Mouse (Mus musculus) hindbrain, embryonic 11.5 days (tissue): ENCODE data around the gene Lsamp. TPM values are rescaled to one million over a fixed set of nuclear protein-coding genes. Genes with fewer than 3 reads are reported as not detected.

Source experiments
- ATAC-seq: fragments of 200-750 bp; cut with Nextera tagmentation; 2 replicates; pipeline ENCODE4 v1.8.0; 2017; ENCODE audit warnings: mild to moderate bottlenecking, moderate TSS enrichment, moderate library complexity; ENCODE audit not compliant: low FRiP score
- DNase-seq: peaks from one replicate; pipeline ENCODE4 v3.0.0-alpha.2; 2015; ENCODE audit warnings: low spot score
- H3K27ac ChIP-seq: fragments of 300-500 bp; sonication (generic); 2 replicates; pipeline ENCODE4 v1.5.1; 2014; ENCODE audit warnings: mild to moderate bottlenecking, low read depth, low read length
- H3K27me3 ChIP-seq: fragments of 300-500 bp; sonication (generic); 2 replicates; pipeline ENCODE4 v1.6.1; 2014; ENCODE audit warnings: mild to moderate bottlenecking, low read length, moderate library complexity, mixed read lengths; ENCODE audit not compliant: control insufficient read depth, insufficient read depth
- H3K36me3 ChIP-seq: fragments of 300-500 bp; sonication (generic); 2 replicates; pipeline ENCODE4 v1.6.1; 2014; ENCODE audit warnings: mild to moderate bottlenecking, low read length, moderate library complexity, mixed read lengths; ENCODE audit not compliant: control insufficient read depth, insufficient read depth
- H3K4me1 ChIP-seq: fragments of 300-500 bp; sonication (generic); replicated peaks from 2 replicates; pipeline ENCODE4 v1.6.1; 2014; ENCODE audit warnings: low read length, mixed read lengths; ENCODE audit not compliant: control insufficient read depth, insufficient read depth
- H3K4me2 ChIP-seq: fragments of 300-500 bp; sonication (generic); replicated peaks from 2 replicates; pipeline ENCODE4 v1.6.1; 2014; ENCODE audit warnings: mild to moderate bottlenecking, low read depth, low read length
- H3K4me3 ChIP-seq: fragments of 300-500 bp; sonication (generic); 2 replicates; pipeline ENCODE4 v1.5.1; 2014; ENCODE audit warnings: low read depth, low read length
- H3K9ac ChIP-seq: fragments of 300-500 bp; sonication (generic); 2 replicates; pipeline ENCODE4 v1.6.1; 2014; ENCODE audit warnings: low read depth, low read length
- H3K9me3 ChIP-seq: fragments of 300-500 bp; sonication (generic); 2 replicates; pipeline ENCODE4 v1.6.1; 2016; ENCODE audit warnings: low read length; ENCODE audit not compliant: control insufficient read depth
- WGBS: fragments of 180-500 bp; shearing (Covaris S2); extraction: QIAGEN DNeasy Blood & Tissue Kit; methylation state at CpG from one replicate; pipeline ENCODE4 v1.1.7; 2014; 5-methylcytosine and 5-hydroxymethylcytosine counted together
- polyA plus RNA-seq: library from polyadenylated mRNA; unstranded; fragments of >200 nt; fragmentation: Nextera tagmentation; extraction: Ambion mirVana; gene quantifications from 2 replicates; pipeline ENCODE4 v1.2.1, GENCODE M21; 2014

Lsamp gene
- polyA plus RNA-seq, 1 experiment from 2014 or later, result 16.3 TPM

DNA sequence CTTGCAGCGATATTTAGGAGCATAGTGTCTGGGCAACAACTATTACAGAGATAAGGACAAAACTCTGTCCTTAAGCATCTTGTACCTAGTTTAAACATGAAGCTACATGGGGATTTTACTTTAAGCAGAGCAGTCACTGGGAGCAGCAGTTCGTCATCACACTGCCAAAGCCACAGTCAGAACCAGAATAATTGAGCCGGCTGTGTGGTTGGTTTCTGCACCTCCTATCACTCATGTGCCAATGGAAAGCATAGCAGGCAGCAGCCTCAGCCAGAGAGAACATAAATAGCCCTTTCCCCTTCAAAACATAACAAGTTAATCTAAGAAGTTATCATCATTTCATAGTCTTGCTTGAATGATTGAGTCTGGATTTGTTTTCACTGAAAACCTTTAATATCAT, 2075.8 kb downstream of the Lsamp start:
- Histone ChIP-seq H3K9ac (no peak overlapping the region), H3K4me2 (no peak overlapping the region), H3K4me1 (no peaks in the 10 kb centered on the region), H3K9me3 (no peaks in the 10 kb centered on the region), H3K4me3 (no peak overlapping the region), H3K27ac (no peak overlapping the region), H3K27me3 (no peaks in the 10 kb centered on the region), H3K36me3 (no peaks in the 10 kb centered on the region)
- 80% methylated on average over 3 of the region's 3 CpGs for WGBS
- no peak for DNase-seq
- ATAC-seq, result no peak

DNA sequence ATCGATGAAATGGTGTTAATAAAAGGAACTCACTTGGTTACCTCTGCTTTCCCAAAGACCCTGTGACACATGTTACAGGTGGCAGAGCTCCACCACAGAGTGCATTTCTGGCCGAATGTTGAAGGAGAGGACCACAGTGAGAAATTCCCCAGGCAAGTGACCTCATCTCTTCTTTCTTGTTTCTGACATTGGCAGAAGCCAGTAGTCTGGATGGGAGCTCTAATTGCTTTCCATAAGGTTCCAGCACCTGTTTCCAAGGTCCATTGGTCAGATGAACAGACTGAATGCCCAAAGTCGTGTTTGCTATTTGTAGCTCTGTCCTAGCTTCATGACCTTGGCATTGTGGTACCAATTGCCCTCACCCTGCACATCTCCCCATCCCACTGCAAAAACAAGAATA, 2090.2 kb downstream of the Lsamp start:
- H3K36me3 ChIP-seq, result no peaks in the 10 kb centered on the region
- no peaks in the 10 kb centered on the region for H3K27me3 ChIP-seq
- H3K4me2 ChIP-seq, result no peak overlapping the region
- no peaks in the 10 kb centered on the region for H3K9me3 ChIP-seq
- DNase-seq (no peak), ATAC-seq (no peak)
- H3K27ac ChIP-seq, result no peak overlapping the region
- no peak overlapping the region for H3K9ac ChIP-seq
- H3K4me3 ChIP-seq, result no peak overlapping the region
- no peaks in the 10 kb centered on the region for H3K4me1 ChIP-seq
- WGBS, result 87% methylated on average over 3 of the region's 3 CpGs

DNA sequence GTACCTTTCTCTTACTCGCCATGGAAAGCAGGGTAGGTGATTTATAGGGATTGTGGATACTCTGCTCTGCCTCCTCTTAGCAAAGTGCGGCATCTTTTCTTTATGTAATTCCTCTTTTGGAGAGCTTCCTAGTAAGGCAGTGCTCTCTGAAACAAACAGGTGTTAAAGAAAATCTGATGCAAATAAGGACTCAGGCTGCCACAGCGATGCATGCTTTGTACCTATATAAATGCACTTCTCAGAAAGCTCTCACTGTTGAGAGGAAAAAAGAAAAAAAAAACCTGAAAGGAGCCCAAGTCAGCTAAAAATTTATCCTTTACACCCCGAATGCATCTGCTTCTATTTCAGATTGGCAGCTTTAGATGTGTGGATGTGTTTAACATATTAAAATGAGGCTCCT, 2095.4 kb downstream of the Lsamp start:
- Histone ChIP-seq H3K27me3 (no peaks in the 10 kb centered on the region), H3K4me1 (no peaks in the 10 kb centered on the region), H3K27ac (no peak overlapping the region), H3K36me3 (no peaks in the 10 kb centered on the region), H3K4me3 (no peak overlapping the region), H3K4me2 (no peak overlapping the region), H3K9me3 (no peaks in the 10 kb centered on the region), H3K9ac (no peak overlapping the region)
- no peak for ATAC-seq
- 85% methylated on average over 4 of the region's 4 CpGs for WGBS
- no peak for DNase-seq

DNA sequence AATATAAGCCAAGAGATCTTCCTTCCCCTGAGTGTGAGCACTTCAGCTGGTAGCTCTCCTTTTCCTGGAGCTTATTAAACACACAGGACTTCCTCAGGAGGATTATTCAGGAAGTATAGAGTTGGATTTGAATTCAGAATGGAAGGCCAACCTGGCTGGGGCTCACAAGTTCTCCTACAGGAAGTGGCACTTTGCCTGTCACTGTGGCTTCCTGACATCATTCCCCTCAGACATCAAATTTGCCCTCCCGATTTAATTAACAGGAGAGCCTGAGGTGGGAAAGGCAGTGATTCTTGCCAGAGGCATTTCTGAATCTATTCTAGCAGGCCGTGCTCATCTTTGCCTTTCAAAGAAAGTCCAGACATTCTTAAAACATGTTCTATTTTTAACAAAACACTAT, 2097.4 kb downstream of the Lsamp start:
- H3K9me3 ChIP-seq, result no peaks in the 10 kb centered on the region
- H3K9ac ChIP-seq, result no peak overlapping the region
- H3K27me3 ChIP-seq, result no peaks in the 10 kb centered on the region
- ATAC-seq (no peak), DNase-seq (no peak)
- H3K4me2 ChIP-seq, result no peak overlapping the region
- H3K27ac ChIP-seq, result no peak overlapping the region
- H3K36me3 ChIP-seq, result no peaks in the 10 kb centered on the region
- 78% methylated on average over 2 of the region's 2 CpGs for WGBS
- no peaks in the 10 kb centered on the region for H3K4me1 ChIP-seq
- H3K4me3 ChIP-seq, result no peak overlapping the region

DNA sequence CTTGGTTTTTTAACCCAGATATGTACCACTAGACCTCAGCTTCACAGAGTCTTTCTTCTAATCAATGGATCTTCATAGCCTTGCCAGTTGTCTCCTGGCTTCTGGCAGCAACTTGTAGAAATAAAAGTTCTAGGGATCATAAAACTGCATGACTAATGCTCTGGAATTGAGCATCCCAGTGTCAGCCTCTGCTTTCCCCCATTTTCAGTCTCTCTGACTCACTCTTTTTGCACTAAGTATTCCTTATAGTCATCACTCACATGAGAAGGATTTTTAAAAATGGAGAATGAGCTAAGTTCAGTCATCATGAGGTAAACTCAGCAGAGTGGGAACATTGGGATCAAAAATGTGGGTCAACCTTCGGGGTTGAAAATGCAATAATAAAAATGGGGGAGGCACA, 2113.3 kb downstream of the Lsamp start:
- Histone ChIP-seq H3K4me3 (no peak overlapping the region), H3K9ac (no peak overlapping the region), H3K27me3 (no peaks in the 10 kb centered on the region), H3K27ac (no peak overlapping the region), H3K4me1 (no peaks in the 10 kb centered on the region), H3K36me3 (no peaks in the 10 kb centered on the region), H3K4me2 (no peak overlapping the region), H3K9me3 (no peaks in the 10 kb centered on the region)
- WGBS, result 94% methylated on average over 1 of the region's 1 CpGs
- ATAC-seq (no peak), DNase-seq (no peak)

DNA sequence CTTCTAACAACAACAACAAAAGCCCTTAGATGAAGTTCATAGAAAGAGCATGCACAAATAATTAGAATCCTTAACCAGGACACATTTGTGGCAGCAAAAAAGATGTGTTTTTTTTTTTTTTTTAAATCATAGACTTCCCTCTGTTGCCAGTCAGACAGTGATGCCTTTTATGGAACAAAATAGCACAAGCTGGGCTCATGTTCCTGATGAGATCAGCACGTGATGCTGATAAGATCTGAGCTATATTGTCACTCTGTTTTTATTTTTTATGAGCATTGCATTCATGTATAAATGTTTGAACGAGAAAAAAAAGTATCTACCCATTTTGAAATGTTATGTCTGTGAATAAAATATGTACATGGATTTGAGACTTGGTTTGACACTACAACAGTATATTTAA, 2118.0 kb downstream of the Lsamp start:
- Histone ChIP-seq H3K4me1 (no peaks in the 10 kb centered on the region), H3K9me3 (no peaks in the 10 kb centered on the region), H3K27me3 (no peaks in the 10 kb centered on the region), H3K36me3 (no peaks in the 10 kb centered on the region), H3K27ac (no peak overlapping the region), H3K4me2 (no peak overlapping the region), H3K9ac (no peak overlapping the region), H3K4me3 (no peak overlapping the region)
- no peak for DNase-seq
- ATAC-seq, result no peak
- WGBS, result 72% methylated on average over 2 of the region's 2 CpGs

DNA sequence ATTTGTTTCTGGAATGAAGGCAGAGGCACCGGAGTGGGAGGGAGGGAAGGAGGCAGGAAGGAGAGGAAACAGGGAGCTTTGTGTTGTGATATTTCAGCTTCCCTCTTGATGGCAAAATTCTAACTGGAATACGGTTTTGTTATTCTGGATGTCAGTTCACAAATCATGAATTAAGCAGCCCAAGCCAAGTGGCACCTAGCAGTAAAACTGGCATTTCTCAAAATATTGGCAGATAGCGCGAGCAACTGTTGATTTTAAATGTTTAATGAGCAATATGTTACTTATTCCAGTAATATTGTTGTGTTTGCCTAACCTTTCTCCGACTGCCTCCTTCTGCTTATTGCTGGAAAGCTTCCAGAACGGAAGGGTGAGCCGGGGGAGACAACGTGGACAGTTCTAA, 2118.5 kb downstream of the Lsamp start:
- DNase-seq (no peak), ATAC-seq (no peak)
- no peaks in the 10 kb centered on the region for H3K27me3 ChIP-seq
- no peaks in the 10 kb centered on the region for H3K9me3 ChIP-seq
- no peaks in the 10 kb centered on the region for H3K4me1 ChIP-seq
- H3K27ac ChIP-seq, result no peak overlapping the region
- no peak overlapping the region for H3K9ac ChIP-seq
- no peak overlapping the region for H3K4me3 ChIP-seq
- H3K4me2 ChIP-seq, result no peak overlapping the region
- H3K36me3 ChIP-seq, result no peaks in the 10 kb centered on the region
- 87% methylated on average over 8 of the region's 8 CpGs for WGBS

DNA sequence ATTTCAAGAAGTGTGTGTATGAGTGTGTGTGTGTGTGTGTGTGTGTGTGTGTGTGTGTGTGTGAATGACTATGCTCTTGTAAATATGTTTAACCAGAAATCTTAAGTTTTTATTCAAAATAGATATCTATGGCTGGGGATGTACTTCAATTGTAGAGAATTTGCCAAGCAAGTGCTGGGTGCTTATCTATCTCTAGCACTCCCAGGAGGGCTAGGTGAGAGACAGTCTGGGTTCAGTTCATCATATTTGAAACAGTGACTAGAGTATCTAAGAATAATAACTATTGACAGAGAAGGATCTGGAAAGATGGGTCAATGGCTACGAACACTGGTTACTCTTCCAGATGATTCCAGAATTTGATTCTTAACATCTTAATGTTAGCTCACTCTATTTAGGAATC, 2128.1 kb downstream of the Lsamp start:
- ATAC-seq (no peak), DNase-seq (no peak)
- Histone ChIP-seq H3K36me3 (no peaks in the 10 kb centered on the region), H3K9me3 (no peaks in the 10 kb centered on the region), H3K4me3 (no peak overlapping the region), H3K9ac (no peak overlapping the region), H3K4me1 (no peaks in the 10 kb centered on the region), H3K27ac (no peak overlapping the region), H3K27me3 (no peaks in the 10 kb centered on the region), H3K4me2 (no peak overlapping the region)
- WGBS, result 100% methylated on average over 1 of the region's 1 CpGs

DNA sequence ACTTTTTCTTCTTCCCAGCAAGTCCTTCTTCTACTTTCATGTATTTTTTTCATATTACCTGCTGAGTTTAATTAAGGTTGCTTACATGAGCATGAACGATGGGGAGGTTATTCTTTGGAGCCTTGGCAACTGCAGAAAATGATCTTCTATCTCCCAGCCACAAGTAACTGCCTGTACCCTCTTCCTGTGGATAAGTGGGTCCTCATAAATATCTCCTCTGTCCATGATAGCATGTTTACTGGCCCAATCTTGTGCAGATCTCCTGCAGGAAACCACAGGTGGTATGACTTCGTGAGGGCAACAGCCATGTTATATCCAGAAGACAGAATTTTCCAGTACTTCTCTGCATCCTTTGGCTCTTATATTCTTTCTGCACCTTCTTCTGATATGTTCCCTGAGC, 2129.1 kb downstream of the Lsamp start:
- no peak overlapping the region for H3K27ac ChIP-seq
- H3K27me3 ChIP-seq, result no peaks in the 10 kb centered on the region
- no peaks in the 10 kb centered on the region for H3K9me3 ChIP-seq
- ATAC-seq (no peak), DNase-seq (no peak)
- H3K4me1 ChIP-seq, result no peaks in the 10 kb centered on the region
- H3K36me3 ChIP-seq, result no peaks in the 10 kb centered on the region
- no peak overlapping the region for H3K4me2 ChIP-seq
- no peak overlapping the region for H3K4me3 ChIP-seq
- 87% methylated on average over 2 of the region's 2 CpGs for WGBS
- no peak overlapping the region for H3K9ac ChIP-seq
